Mouse (Mus musculus) heart, postnatal 0 days (tissue): ENCODE data around the gene Hspg2. TPM values are rescaled to one million over a fixed set of nuclear protein-coding genes. Genes with fewer than 3 reads are reported as not detected.

Source experiments
- ATAC-seq: fragments of 200-750 bp; cut with Nextera tagmentation; 2 replicates; pipeline ENCODE4 v1.8.0; 2017; ENCODE audit warnings: low read depth, moderate number of reproducible peaks, moderate library complexity; ENCODE audit not compliant: insufficient read depth
- DNase-seq: peaks from one replicate; pipeline ENCODE4 v3.0.0-alpha.2; 2016; ENCODE audit warnings: low spot score
- H3K27ac ChIP-seq: fragments of 300-500 bp; sonication (generic); 2 replicates; pipeline ENCODE4 v1.5.1; 2014; ENCODE audit warnings: low read depth, mild to moderate bottlenecking
- H3K27me3 ChIP-seq: fragments of 300-500 bp; sonication (generic); 2 replicates; pipeline ENCODE4 v1.6.1; 2014; ENCODE audit warnings: low read length, mixed read lengths; ENCODE audit not compliant: control insufficient read depth, insufficient read depth
- H3K36me3 ChIP-seq: fragments of 300-500 bp; sonication (generic); replicated peaks from 2 replicates; pipeline ENCODE4 v1.6.1; 2014; ENCODE audit warnings: low read length, mixed read lengths; ENCODE audit not compliant: control insufficient read depth, insufficient read depth
- H3K4me1 ChIP-seq: fragments of 300-500 bp; sonication (generic); 2 replicates; pipeline ENCODE4 v1.6.1; 2014; ENCODE audit warnings: antibody characterized with exemption; ENCODE audit not compliant: control insufficient read depth, insufficient read depth
- H3K4me2 ChIP-seq: fragments of 300-500 bp; sonication (generic); 2 replicates; pipeline ENCODE4 v1.6.1; 2014; ENCODE audit warnings: low read depth, mild to moderate bottlenecking, low read length, moderate library complexity
- H3K4me3 ChIP-seq: fragments of 300-500 bp; sonication (generic); 2 replicates; pipeline ENCODE4 v1.5.1; 2014; ENCODE audit warnings: low read depth, low read length
- H3K9ac ChIP-seq: fragments of 300-500 bp; sonication (generic); replicated peaks from 2 replicates; pipeline ENCODE4 v1.6.1; 2014; ENCODE audit warnings: low read depth, low read length, mixed read lengths
- H3K9me3 ChIP-seq: fragments of 300-500 bp; sonication (generic); replicated peaks from 2 replicates; pipeline ENCODE4 v1.6.1; 2016; ENCODE audit warnings: low read length; ENCODE audit not compliant: control insufficient read depth
- CTCF ChIP-seq: IDR thresholded peaks from 2 replicates; pipeline ENCODE4 v1.5.1; 2016; ENCODE audit warnings: antibody characterized with exemption, control low read depth, low read depth
- EP300 ChIP-seq: IDR thresholded peaks from 2 replicates; pipeline ENCODE4 v1.6.1; 2016; ENCODE audit warnings: antibody characterized with exemption, low read depth
- WGBS: fragments of 180-500 bp; shearing (Covaris S2); extraction: QIAGEN DNeasy Blood & Tissue Kit; methylation state at CpG from one replicate; pipeline ENCODE4 v1.1.7; 2014; 5-methylcytosine and 5-hydroxymethylcytosine counted together
- polyA plus RNA-seq: library from polyadenylated mRNA; unstranded; fragments of >200 nt; fragmentation: Nextera tagmentation; extraction: Ambion mirVana; gene quantifications from 2 replicates; pipeline ENCODE4 v1.2.1, GENCODE M21; 2015
- total RNA-seq: library from RNA; depleted of rRNA; stranded (reverse); fragments of >200 nt; gene quantifications from 2 replicates; pipeline ENCODE4 v1.2.3, GENCODE M21; 2014; ENCODE audit warnings: low replicate concordance

The Hspg2 gene
- total and polyA plus RNA-seq, 2 experiments from 2014 or later, result 42.4 to 473 TPM

DNA sequence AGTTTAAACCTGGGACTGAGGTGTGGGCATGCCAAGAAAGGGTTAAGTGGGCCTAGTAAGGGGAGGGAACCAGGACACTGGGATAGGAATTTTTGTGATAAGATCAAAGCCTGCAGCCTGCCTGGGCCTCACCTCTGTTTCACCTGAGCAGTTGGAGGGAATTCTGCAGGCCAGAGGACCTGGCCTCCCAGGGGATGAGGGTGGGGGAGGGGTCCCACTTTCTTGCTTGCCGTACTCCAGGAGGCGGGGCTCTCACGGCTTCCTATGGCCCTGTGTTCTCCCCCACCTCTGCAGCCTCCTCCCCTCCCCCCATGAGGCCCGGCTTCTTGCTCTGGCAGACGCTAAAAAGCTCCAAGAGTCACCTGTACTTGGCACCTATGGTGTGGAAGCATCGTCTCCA is 11.2 kb downstream of the Hspg2 start:
- 26% methylated on average over 5 of the region's 6 CpGs for WGBS
- no peak overlapping the region for H3K4me3 ChIP-seq
- no peaks in the 10 kb centered on the region for H3K9me3 ChIP-seq
- H3K9ac ChIP-seq, result no peak overlapping the region
- no peak for TF ChIP-seq CTCF
- TF ChIP-seq EP300, result no peak
- DNase-seq, result no peak
- no peaks in the 10 kb centered on the region for H3K36me3 ChIP-seq
- no peaks in the 10 kb centered on the region for H3K27me3 ChIP-seq
- no peak overlapping the region for H3K4me2 ChIP-seq
- peak overlapping the region; percentile 77 for H3K27ac ChIP-seq
- peaks cover 92% of the 10 kb centered on the region for H3K4me1 ChIP-seq
- ATAC-seq, result no peak

DNA sequence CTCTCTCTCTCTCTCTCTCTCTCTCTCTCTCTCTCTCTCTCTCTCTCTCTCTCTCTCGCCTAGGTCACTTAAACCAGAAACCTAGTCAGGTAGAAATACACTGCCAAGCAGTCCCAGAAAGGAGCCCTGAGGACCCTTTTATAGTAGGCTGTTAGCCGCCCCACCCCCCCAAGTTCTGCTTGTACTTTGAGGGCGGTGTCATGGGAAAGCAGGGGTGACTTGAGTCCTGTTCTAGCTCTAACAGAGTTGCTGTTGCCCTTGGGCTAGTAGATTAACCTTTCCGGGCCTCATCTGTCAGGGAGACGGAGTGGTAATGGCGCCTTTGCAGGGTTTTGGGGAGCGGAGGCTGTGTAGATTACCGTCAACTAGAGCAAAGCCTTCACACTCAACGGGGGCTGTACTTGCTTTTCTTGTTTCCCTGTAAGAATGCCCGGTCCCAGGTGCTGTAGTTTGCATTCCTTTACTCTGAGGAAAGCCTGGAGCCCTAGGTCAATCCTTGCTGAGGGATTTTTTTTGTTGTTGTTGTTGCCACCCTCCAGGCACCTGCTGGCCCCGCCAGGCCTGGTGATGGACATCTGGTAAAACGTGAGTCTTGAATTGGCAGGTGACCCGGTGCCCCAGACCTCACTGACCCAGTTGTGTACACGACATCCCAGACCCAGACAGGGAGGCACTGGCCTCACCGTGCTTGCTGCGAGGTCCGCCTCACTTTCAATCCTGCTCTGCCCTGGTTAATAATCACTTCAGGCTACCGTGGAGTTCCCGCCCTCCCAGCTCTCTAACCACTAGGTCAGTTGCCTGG is 11.8 kb downstream of the Hspg2 start:
- Histone ChIP-seq H3K9ac (no peak overlapping the region), H3K27ac (peak overlapping the region; percentile 77), H3K4me3 (no peak overlapping the region), H3K4me1 (peaks cover 92% of the 10 kb centered on the region), H3K9me3 (no peaks in the 10 kb centered on the region), H3K4me2 (no peak overlapping the region), H3K27me3 (no peaks in the 10 kb centered on the region), H3K36me3 (no peaks in the 10 kb centered on the region)
- WGBS, result 34% methylated on average over 18 of the region's 19 CpGs
- TF ChIP-seq CTCF, result no peak
- no peak for TF ChIP-seq EP300
- ATAC-seq (no peak), DNase-seq (no peak)

GRCm38 (mm10) chr4:137480993-137481340 is 12.4 kb downstream of the Hspg2 start:
- Histone ChIP-seq H3K4me2 (no peak overlapping the region), H3K4me1 (peaks cover 92% of the 10 kb centered on the region), H3K4me3 (no peak overlapping the region), H3K9ac (no peak overlapping the region), H3K27me3 (no peaks in the 10 kb centered on the region), H3K36me3 (no peaks in the 10 kb centered on the region), H3K27ac (peak overlapping the region; percentile 77), H3K9me3 (no peaks in the 10 kb centered on the region)
- 38% methylated on average over 1 of the region's 1 CpGs for WGBS
- ATAC-seq, result no peak
- TF ChIP-seq EP300 (no peak), CTCF (no peak)
- DNase-seq, result no peak

DNA sequence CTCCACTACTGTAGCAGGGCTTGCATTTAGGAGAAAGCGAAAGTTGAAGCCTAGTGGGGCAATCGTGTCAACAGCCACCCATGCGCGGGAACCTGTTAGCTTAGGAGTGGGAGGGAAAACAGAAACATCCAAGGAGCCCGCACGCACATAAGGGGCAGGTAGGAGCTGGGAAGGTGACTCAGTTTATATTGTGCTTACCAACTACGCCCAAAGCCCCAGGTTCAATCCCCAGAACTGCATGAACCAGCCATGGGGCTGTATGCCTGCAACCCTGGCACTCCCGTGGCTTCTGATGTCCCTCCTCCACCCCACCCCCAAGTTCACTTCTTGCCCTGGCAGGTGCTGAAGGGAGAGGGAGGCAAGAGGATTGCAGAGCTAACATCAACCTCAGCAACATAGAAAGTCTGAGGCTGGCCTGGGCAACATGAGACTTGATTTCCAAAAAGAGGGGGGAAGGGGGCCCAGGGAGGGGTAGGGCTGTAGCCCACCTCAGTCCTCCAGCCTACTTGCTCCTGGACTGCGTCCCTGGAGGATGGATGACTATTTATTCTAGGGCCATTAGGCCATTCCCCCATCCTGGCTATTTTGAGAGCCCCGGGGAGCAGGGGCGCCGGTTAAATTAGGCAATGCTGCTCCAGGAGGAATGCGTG is 12.9 kb downstream of the Hspg2 start:
- Histone ChIP-seq H3K27ac (peak overlapping the region; percentile 77), H3K9me3 (no peaks in the 10 kb centered on the region), H3K4me2 (0 out of 2 replicates have a peak overlapping the region, but pooled peaks have one; percentile 3), H3K4me3 (no peak overlapping the region), H3K36me3 (no peaks in the 10 kb centered on the region), H3K4me1 (peaks cover 92% of the 10 kb centered on the region), H3K27me3 (no peaks in the 10 kb centered on the region), H3K9ac (peak overlapping the region; percentile 28; the same call in 1 of the 2 replicates)
- TF ChIP-seq CTCF (no peak), EP300 (no peak)
- ATAC-seq (no peak), DNase-seq (no peak)
- 41% methylated on average over 13 of the region's 13 CpGs for WGBS

DNA sequence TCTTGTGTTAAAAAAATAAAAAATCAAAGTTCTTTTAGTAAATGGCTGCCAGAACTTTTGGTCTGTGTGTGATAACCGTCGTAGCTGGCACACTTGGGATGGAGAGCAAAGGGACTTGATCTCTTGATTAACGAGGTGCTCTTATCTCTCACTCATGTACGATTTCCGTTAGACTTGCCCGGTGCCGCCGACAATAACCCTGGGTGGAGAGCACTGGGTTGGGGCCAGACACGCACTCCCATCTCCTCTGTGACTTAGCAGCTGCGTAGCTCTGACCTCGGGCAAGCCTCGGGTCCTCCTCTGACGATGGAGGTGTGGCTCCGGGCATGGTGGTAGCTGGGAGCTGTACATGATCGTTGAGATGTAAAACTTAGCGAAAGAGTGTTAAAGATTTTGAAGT is 15.3 kb downstream of the Hspg2 start:
- no peak for ATAC-seq
- H3K4me2 ChIP-seq, result no peak overlapping the region
- TF ChIP-seq EP300 (no peak), CTCF (no peak)
- no peak overlapping the region for H3K9ac ChIP-seq
- WGBS, result 17% methylated on average over 16 of the region's 16 CpGs
- H3K9me3 ChIP-seq, result no peaks in the 10 kb centered on the region
- no peaks in the 10 kb centered on the region for H3K27me3 ChIP-seq
- H3K4me1 ChIP-seq, result peaks cover 92% of the 10 kb centered on the region
- no peak for DNase-seq
- peak overlapping the region; percentile 97 for H3K27ac ChIP-seq
- no peak overlapping the region for H3K4me3 ChIP-seq
- no peaks in the 10 kb centered on the region for H3K36me3 ChIP-seq
